Mouse (Mus musculus) intestine, postnatal 0 days (tissue): ENCODE measurements around the gene Cdc34b. TPM values are rescaled to one million over a fixed set of nuclear protein-coding genes. Genes with fewer than 3 reads are reported as not detected.

Experiments
- ATAC-seq: fragments of 200-750 bp; cut with Nextera tagmentation; 2 replicates; pipeline ENCODE4 v1.8.0; 2017; ENCODE audit warnings: mild to moderate bottlenecking, moderate TSS enrichment, moderate library complexity
- H3K27ac ChIP-seq: fragments of 300-500 bp; sonication (generic); 2 replicates; pipeline ENCODE4 v1.5.1; 2014; ENCODE audit warnings: mild to moderate bottlenecking, low read depth, low read length, moderate library complexity
- H3K27me3 ChIP-seq: fragments of 300-500 bp; sonication (generic); replicated peaks from 2 replicates; pipeline ENCODE4 v1.6.1; 2014; ENCODE audit warnings: low read length, mixed read lengths; ENCODE audit not compliant: control insufficient read depth, insufficient read depth
- H3K36me3 ChIP-seq: fragments of 300-500 bp; sonication (generic); 2 replicates; pipeline ENCODE4 v1.6.1; 2014; ENCODE audit warnings: mild to moderate bottlenecking, moderate library complexity; ENCODE audit not compliant: control insufficient read depth, insufficient read depth
- H3K4me1 ChIP-seq: fragments of 300-500 bp; sonication (generic); replicated peaks from 2 replicates; pipeline ENCODE4 v1.6.1; 2014; ENCODE audit warnings: antibody characterized with exemption, low read length, mixed read lengths; ENCODE audit not compliant: control insufficient read depth, insufficient read depth
- H3K4me2 ChIP-seq: fragments of 300-500 bp; sonication (generic); replicated peaks from 2 replicates; pipeline ENCODE4 v1.6.1; 2014; ENCODE audit warnings: low read depth, mild to moderate bottlenecking, moderate library complexity
- H3K4me3 ChIP-seq: fragments of 300-500 bp; sonication (generic); 2 replicates; pipeline ENCODE4 v1.5.1; 2014; ENCODE audit warnings: low read depth, low read length
- H3K9ac ChIP-seq: fragments of 300-500 bp; sonication (generic); 2 replicates; pipeline ENCODE4 v1.6.1; 2014; ENCODE audit warnings: mild to moderate bottlenecking, low read depth, low read length
- H3K9me3 ChIP-seq: fragments of 300-500 bp; sonication (generic); 2 replicates; pipeline ENCODE4 v1.6.1; 2016; ENCODE audit warnings: mixed run types; ENCODE audit not compliant: control insufficient read depth
- CTCF ChIP-seq: sonication (generic); IDR thresholded peaks from 2 replicates; pipeline ENCODE4 v1.5.1; 2016; ENCODE audit warnings: low read depth, mild to moderate bottlenecking, control low read depth, antibody characterized with exemption, moderate library complexity
- WGBS: fragments of 180-500 bp; shearing (Covaris S2); extraction: QIAGEN DNeasy Blood & Tissue Kit; methylation state at CpG from one replicate; pipeline ENCODE4 v1.1.7; 2014; 5-methylcytosine and 5-hydroxymethylcytosine counted together
- polyA plus RNA-seq: library from polyadenylated mRNA; unstranded; fragments of >200 nt; fragmentation: Nextera tagmentation; extraction: Ambion mirVana; gene quantifications from 2 replicates; pipeline ENCODE4 v1.2.1, GENCODE M21; 2015

Gene Cdc34b
- polyA plus RNA-seq, 1 experiment from 2014 or later, result 0.13 TPM

- Histone ChIP-seq H3K4me1 (no peaks in the 10 kb centered on the region), H3K9ac (no peak overlapping the region), H3K9me3 (no peaks in the 10 kb centered on the region), H3K4me3 (no peak overlapping the region), H3K36me3 (no peaks in the 10 kb centered on the region), H3K27ac (no peak overlapping the region; the same call in 1 of the 2 replicates), H3K4me2 (no peak overlapping the region), H3K27me3 (no peaks in the 10 kb centered on the region)
- WGBS, result 48% methylated on average over 1 of the region's 1 CpGs
- ATAC-seq, result peak; percentile 17; the same call in 1 of the 2 replicates
- TF ChIP-seq CTCF, result peak; percentile 69
Observed at GRCm38 (mm10) chr11:94773851-94774250, 32.3 kb downstream of the Cdc34b start.

DNA sequence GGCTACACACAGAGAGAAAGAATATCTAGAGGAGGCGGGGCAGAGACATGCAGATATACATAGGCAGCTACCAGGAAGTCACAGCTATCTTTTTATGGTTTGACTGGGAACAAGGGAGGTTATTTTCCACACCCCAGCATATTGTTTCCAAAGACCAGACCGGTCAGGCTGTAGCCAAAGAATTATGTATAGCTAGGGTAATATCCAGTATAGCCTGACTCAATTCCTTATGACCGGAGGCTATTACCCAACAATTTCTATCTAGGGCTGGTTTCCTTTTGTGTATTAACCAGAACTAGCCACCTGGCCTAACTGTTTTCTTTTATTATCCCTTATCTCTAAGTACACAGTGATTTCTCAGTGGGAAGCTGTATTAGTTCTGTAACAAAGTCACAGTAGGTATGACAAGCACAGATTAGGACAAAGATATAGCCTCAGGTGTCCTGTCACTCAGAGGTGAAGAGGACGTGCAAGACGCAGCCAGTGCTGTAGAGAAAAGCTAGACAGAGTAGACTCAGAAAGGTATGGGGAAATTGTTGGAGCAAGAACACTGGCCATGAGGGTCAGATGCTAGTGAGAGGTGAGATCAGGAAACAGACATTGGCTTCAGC is 33.4 kb downstream of the Cdc34b start:
- Histone ChIP-seq H3K9ac (no peak overlapping the region), H3K27me3 (no peaks in the 10 kb centered on the region), H3K9me3 (no peaks in the 10 kb centered on the region), H3K36me3 (no peaks in the 10 kb centered on the region), H3K4me1 (no peaks in the 10 kb centered on the region), H3K4me2 (no peak overlapping the region), H3K27ac (peak overlapping the region; percentile 54; the same call in 1 of the 2 replicates), H3K4me3 (no peak overlapping the region)
- WGBS, result 39% methylated on average over 5 of the region's 5 CpGs
- no peak for TF ChIP-seq CTCF
- ATAC-seq, result peak; percentile 87

- Histone ChIP-seq H3K9me3 (no peaks in the 10 kb centered on the region), H3K4me3 (no peak within 1 kb of the TSS), H3K9ac (no peak within 1 kb of the TSS), H3K27me3 (no peaks in the 10 kb centered on the region), H3K4me2 (no peak within 1 kb of the TSS), H3K27ac (no peak within 1 kb of the TSS), H3K36me3 (no peaks in the 10 kb centered on the region), H3K4me1 (no peaks in the 10 kb centered on the region)
- ATAC-seq, result no peak
- no peak for TF ChIP-seq CTCF
Observed at GRCm38 (mm10) chr11:94782603-94783002, 41.0 kb downstream of the Cdc34b start, which contains the start of gene Tmem92. Gene Tmem92, minus strand, starts transcription at chr11:94782703.

DNA sequence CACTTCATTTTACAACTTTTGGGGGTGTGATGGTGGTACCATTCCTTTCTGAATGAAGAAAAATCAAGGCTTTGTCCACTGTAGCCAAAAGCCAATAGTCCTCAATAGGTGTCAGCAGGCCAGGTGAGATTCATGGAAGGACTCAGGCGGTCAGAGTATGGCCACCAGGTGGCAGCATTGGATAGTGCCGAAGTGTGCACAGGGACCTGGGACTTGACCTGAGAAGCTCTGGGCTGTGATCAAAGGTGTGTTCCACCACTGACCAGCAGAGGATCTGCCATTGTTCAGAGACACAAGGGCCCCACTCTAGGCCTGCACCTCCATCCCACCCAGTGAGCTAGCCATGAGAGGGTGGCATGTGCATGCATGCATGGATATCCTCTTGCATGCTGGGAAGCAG is 43.7 kb downstream of the Cdc34b start:
- TF ChIP-seq CTCF, result peak; percentile 93
- Histone ChIP-seq H3K9ac (no peak overlapping the region), H3K36me3 (no peaks in the 10 kb centered on the region), H3K4me2 (no peak overlapping the region), H3K27me3 (no peaks in the 10 kb centered on the region), H3K4me1 (no peaks in the 10 kb centered on the region), H3K9me3 (no peaks in the 10 kb centered on the region), H3K27ac (no peak overlapping the region), H3K4me3 (no peak overlapping the region)
- ATAC-seq, result peak; percentile 65
- 9% methylated on average over 2 of the region's 2 CpGs for WGBS

DNA sequence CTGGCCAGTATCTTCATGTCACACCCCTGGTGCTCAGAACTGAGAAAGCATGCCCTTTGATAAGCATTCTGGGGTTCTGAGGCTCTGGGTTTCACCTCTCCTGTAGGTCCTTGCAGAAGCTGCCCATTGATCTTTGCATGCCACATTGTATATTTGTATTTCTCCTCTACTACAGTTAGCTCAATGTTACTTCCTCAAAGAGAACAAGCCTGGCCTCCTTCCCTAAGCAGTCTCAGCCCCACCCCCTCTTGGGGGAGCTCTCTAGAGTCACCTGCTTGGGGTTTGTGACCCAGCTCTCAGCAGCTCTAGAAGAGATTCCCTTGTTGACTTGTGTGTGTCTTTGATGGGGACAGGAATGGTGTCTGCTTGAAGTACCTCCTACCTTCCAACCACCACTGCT is 50.1 kb downstream of the Cdc34b start:
- TF ChIP-seq CTCF, result 0 out of 2 replicates have a peak, but pooled peaks have one; percentile 18
- peak; percentile 43 for ATAC-seq
- H3K4me3 ChIP-seq, result no peak overlapping the region
- no peaks in the 10 kb centered on the region for H3K36me3 ChIP-seq
- H3K9ac ChIP-seq, result no peak overlapping the region
- H3K27ac ChIP-seq, result no peak overlapping the region
- H3K27me3 ChIP-seq, result no peaks in the 10 kb centered on the region
- no peak overlapping the region for H3K4me2 ChIP-seq
- no peaks in the 10 kb centered on the region for H3K4me1 ChIP-seq
- no peaks in the 10 kb centered on the region for H3K9me3 ChIP-seq

Other genes starting within 250 kb of the Cdc34b start
- 0.55 and 1.0 TPM in 2 replicates for gene Epn3, start 241.8 kb upstream of the Cdc34b start, polyA plus RNA-seq
- gene Mycbpap, start 220.0 kb upstream of the Cdc34b start, polyA plus RNA-seq, result 0.94 and 1.7 TPM in 2 replicates
- gene Rsad1, start 192.5 kb upstream of the Cdc34b start, polyA plus RNA-seq, result 1.2 and 1.8 TPM in 2 replicates
- 1.9 and 3.3 TPM in 2 replicates for gene Chad, start 176.7 kb upstream of the Cdc34b start, polyA plus RNA-seq
- 6.3 and 6.7 TPM in 2 replicates for gene Acsf2, start 139.9 kb upstream of the Cdc34b start, polyA plus RNA-seq
- gene Lrrc59, start 112.0 kb upstream of the Cdc34b start, polyA plus RNA-seq, result 165 and 172 TPM in 2 replicates
- 148 and 158 TPM in 2 replicates for gene Mrpl27, start 88.0 kb upstream of the Cdc34b start, polyA plus RNA-seq
- gene Eme1, start 87.8 kb upstream of the Cdc34b start, polyA plus RNA-seq, result 3.7 and 4.2 TPM in 2 replicates
- 8.0 and 8.2 TPM in 2 replicates for gene Xylt2, start 64.3 kb upstream of the Cdc34b start, polyA plus RNA-seq
- 0.07 TPM in 1 of 2 replicates, not detected in the other for gene Gm11541, start 37.3 kb upstream of the Cdc34b start, polyA plus RNA-seq
- gene Tmem92, start 40.9 kb downstream of the Cdc34b start, polyA plus RNA-seq, result not detected in 2 replicates
- gene Col1a1, start 194.4 kb downstream of the Cdc34b start, polyA plus RNA-seq, result 338 and 367 TPM in 2 replicates
- gene Hils1, start 225.8 kb downstream of the Cdc34b start, polyA plus RNA-seq, result not detected in 2 replicates
- 0.18 and 0.55 TPM in 2 replicates for gene Sgca, start 234.5 kb downstream of the Cdc34b start, polyA plus RNA-seq
- 6.3 and 7.1 TPM in 2 replicates for gene Ppp1r9b, start 249.3 kb downstream of the Cdc34b start, polyA plus RNA-seq